Mouse (Mus musculus): ENCODE measurements around the gene Slc5a8. TPM values are rescaled to one million over a fixed set of nuclear protein-coding genes. Genes with fewer than 3 reads are reported as not detected.

Slc5a8 gene
- 0.04 TPM for polyA plus RNA-seq (2014; fragmentation: Illumina TruSeq; extraction: RNeasy Lipid Tissue Mini Kit (QIAGEN cat#74804); ENCODE audit: low read depth, low replicate concordance)

GRCm38 (mm10) chr10:88885632-88886090, at the start of gene Slc5a8:
Slc5a8 (plus strand) TSS chr10:88885992.

Other genes with a start within 250 kb of the Slc5a8 start
- 0.20 TPM for gene Spic, start 201.0 kb upstream of the Slc5a8 start, polyA plus RNA-seq (2014; fragmentation: Illumina TruSeq; extraction: RNeasy Lipid Tissue Mini Kit (QIAGEN cat#74804); ENCODE audit: low read depth, low replicate concordance)
- 263 TPM for gene Arl1, start 155.1 kb upstream of the Slc5a8 start, polyA plus RNA-seq (2014; fragmentation: Illumina TruSeq; extraction: RNeasy Lipid Tissue Mini Kit (QIAGEN cat#74804); ENCODE audit: low read depth, low replicate concordance)
- gene Utp20, start 59.2 kb upstream of the Slc5a8 start, polyA plus RNA-seq (2014; fragmentation: Illumina TruSeq; extraction: RNeasy Lipid Tissue Mini Kit (QIAGEN cat#74804); ENCODE audit: low read depth, low replicate concordance): 24.5 TPM